Mouse (Mus musculus): Measurements from ENCODE around the gene Pax5. TPM values are rescaled to one million over a fixed set of nuclear protein-coding genes. Genes with fewer than 3 reads are reported as not detected.

Gene Pax5
- polyA plus RNA-seq, 1 experiment from 2014 or later = 0.71 TPM

- Histone ChIP-seq H3K9me3 (no peaks in the 10 kb centered on the region), H3K4me3 (no peak overlapping the region), H3K4me1 (0 out of 2 replicates have a peak, but pooled peaks cover under 1% of the 10 kb centered on the region), H3K36me3 (replicated peaks) (no peaks in the 10 kb centered on the region), H3K27ac (no peak overlapping the region), H3K27me3 (ENCODE audit: poor library complexity, severe bottlenecking) (peaks cover 13% of the 10 kb centered on the region; the same call in 1 of the 2 replicates)
- no peak for DNase-seq (ENCODE audit: extremely low spot score, low spot score)
- 97% methylated on average over 2 of the region's 2 CpGs for WGBS
These were observed 166.4 kb downstream of the Pax5 start for GRCm38 (mm10) chr4:44543880-44544279.

- H3K27me3 ChIP-seq (ENCODE audit: poor library complexity, severe bottlenecking) = peaks cover 24% of the 10 kb centered on the region
- H3K27ac ChIP-seq = no peak overlapping the region
- no peaks in the 10 kb centered on the region for H3K9me3 ChIP-seq
- 84% methylated on average over 3 of the region's 3 CpGs for WGBS
- H3K36me3 ChIP-seq (replicated peaks) = no peaks in the 10 kb centered on the region
- peaks cover 8% of the 10 kb centered on the region for H3K4me1 ChIP-seq
- H3K4me3 ChIP-seq = no peak overlapping the region
- DNase-seq (ENCODE audit: extremely low spot score, low spot score) = no peak
These were observed 168.2 kb downstream of the Pax5 start for GRCm38 (mm10) chr4:44542101-44542500.

GRCm38 (mm10) chr4:44538488-44538887, 171.8 kb downstream of the Pax5 start:
- no peaks in the 10 kb centered on the region for H3K9me3 ChIP-seq
- H3K4me1 ChIP-seq = peaks cover 14% of the 10 kb centered on the region
- 60% methylated on average over 5 of the region's 5 CpGs for WGBS
- no peaks in the 10 kb centered on the region for H3K36me3 ChIP-seq (replicated peaks)
- no peak overlapping the region for H3K27ac ChIP-seq
- no peak overlapping the region for H3K4me3 ChIP-seq
- no peak for DNase-seq (ENCODE audit: extremely low spot score, low spot score)
- H3K27me3 ChIP-seq (ENCODE audit: poor library complexity, severe bottlenecking) = peaks cover 19% of the 10 kb centered on the region; the same call in 1 of the 2 replicates

GRCm38 (mm10) chr4:44536794-44537193, 173.5 kb downstream of the Pax5 start:
- no peaks in the 10 kb centered on the region for H3K36me3 ChIP-seq (replicated peaks)
- no peaks in the 10 kb centered on the region for H3K9me3 ChIP-seq
- H3K27ac ChIP-seq = no peak overlapping the region
- 88% methylated on average over 4 of the region's 4 CpGs for WGBS
- DNase-seq (ENCODE audit: extremely low spot score, low spot score) = no peak
- H3K27me3 ChIP-seq (ENCODE audit: poor library complexity, severe bottlenecking) = peaks cover 30% of the 10 kb centered on the region; the same call in 1 of the 2 replicates
- peaks cover 21% of the 10 kb centered on the region for H3K4me1 ChIP-seq
- H3K4me3 ChIP-seq = no peak overlapping the region

GRCm38 (mm10) chr4:44535646-44536045, 174.6 kb downstream of the Pax5 start:
- Histone ChIP-seq H3K27ac (no peak overlapping the region), H3K4me3 (no peak overlapping the region), H3K36me3 (replicated peaks) (no peaks in the 10 kb centered on the region), H3K4me1 (peaks cover 24% of the 10 kb centered on the region), H3K27me3 (ENCODE audit: poor library complexity, severe bottlenecking) (peaks cover 39% of the 10 kb centered on the region), H3K9me3 (no peaks in the 10 kb centered on the region)
- no peak for DNase-seq (ENCODE audit: extremely low spot score, low spot score)
- WGBS = 88% methylated on average over 4 of the region's 4 CpGs

GRCm38 (mm10) chr4:44533286-44533685, 177.0 kb downstream of the Pax5 start:
- H3K27me3 ChIP-seq (ENCODE audit: poor library complexity, severe bottlenecking) = peaks cover 55% of the 10 kb centered on the region
- 72% methylated on average over 5 of the region's 5 CpGs for WGBS
- no peak for DNase-seq (ENCODE audit: extremely low spot score, low spot score)
- H3K4me1 ChIP-seq = peaks cover 27% of the 10 kb centered on the region
- H3K4me3 ChIP-seq = no peak overlapping the region
- H3K9me3 ChIP-seq = no peaks in the 10 kb centered on the region
- H3K36me3 ChIP-seq (replicated peaks) = no peaks in the 10 kb centered on the region
- H3K27ac ChIP-seq = no peak overlapping the region

GRCm38 (mm10) chr4:44532731-44533130, 177.6 kb downstream of the Pax5 start:
- Histone ChIP-seq H3K4me1 (peaks cover 25% of the 10 kb centered on the region), H3K36me3 (replicated peaks) (no peaks in the 10 kb centered on the region), H3K4me3 (no peak overlapping the region), H3K9me3 (no peaks in the 10 kb centered on the region), H3K27me3 (ENCODE audit: poor library complexity, severe bottlenecking) (peaks cover 56% of the 10 kb centered on the region), H3K27ac (no peak overlapping the region)
- no peak for DNase-seq (ENCODE audit: extremely low spot score, low spot score)
- WGBS = 79% methylated on average over 5 of the region's 5 CpGs

- no peaks in the 10 kb centered on the region for H3K36me3 ChIP-seq (replicated peaks)
- 83% methylated on average over 3 of the region's 3 CpGs for WGBS
- H3K4me1 ChIP-seq = peaks cover 16% of the 10 kb centered on the region
- H3K4me3 ChIP-seq = no peak overlapping the region
- H3K27ac ChIP-seq = no peak overlapping the region
- no peak for DNase-seq (ENCODE audit: extremely low spot score, low spot score)
- peaks cover 92% of the 10 kb centered on the region for H3K27me3 ChIP-seq (ENCODE audit: poor library complexity, severe bottlenecking)
- H3K9me3 ChIP-seq = no peaks in the 10 kb centered on the region
These were observed 185.0 kb downstream of the Pax5 start for GRCm38 (mm10) chr4:44525336-44525735.

- Histone ChIP-seq H3K4me1 (peaks cover 23% of the 10 kb centered on the region), H3K4me3 (no peak overlapping the region), H3K9me3 (no peaks in the 10 kb centered on the region), H3K36me3 (replicated peaks) (no peaks in the 10 kb centered on the region), H3K27me3 (ENCODE audit: poor library complexity, severe bottlenecking) (peaks cover 94% of the 10 kb centered on the region), H3K27ac (no peak overlapping the region)
- 34% methylated on average over 11 of the region's 11 CpGs for WGBS
- peak; percentile 65 for DNase-seq (ENCODE audit: extremely low spot score, low spot score)
These were observed 191.4 kb downstream of the Pax5 start for GRCm38 (mm10) chr4:44518923-44519322.

- H3K4me3 ChIP-seq = no peak overlapping the region
- H3K9me3 ChIP-seq = no peaks in the 10 kb centered on the region
- H3K27ac ChIP-seq = no peak overlapping the region
- WGBS = 93% methylated on average over 4 of the region's 4 CpGs
- H3K27me3 ChIP-seq (ENCODE audit: poor library complexity, severe bottlenecking) = peaks cover 95% of the 10 kb centered on the region
- H3K36me3 ChIP-seq (replicated peaks) = no peaks in the 10 kb centered on the region
- peaks cover 20% of the 10 kb centered on the region for H3K4me1 ChIP-seq
- no peak for DNase-seq (ENCODE audit: extremely low spot score, low spot score)
These were observed 196.3 kb downstream of the Pax5 start for GRCm38 (mm10) chr4:44513981-44514380.

- Histone ChIP-seq H3K36me3 (replicated peaks) (no peaks in the 10 kb centered on the region), H3K27me3 (ENCODE audit: poor library complexity, severe bottlenecking) (peaks cover 100% of the 10 kb centered on the region), H3K4me3 (no peak overlapping the region), H3K9me3 (no peaks in the 10 kb centered on the region), H3K27ac (no peak overlapping the region), H3K4me1 (peaks cover 17% of the 10 kb centered on the region)
- DNase-seq (ENCODE audit: extremely low spot score, low spot score) = peak; percentile 65
- WGBS = 17% methylated on average over 7 of the region's 7 CpGs
These were observed 198.6 kb downstream of the Pax5 start for GRCm38 (mm10) chr4:44511682-44512081.

GRCm38 (mm10) chr4:44508386-44509226, 201.7 kb downstream of the Pax5 start:
- 43% methylated on average over 25 of the region's 25 CpGs for WGBS
- H3K27me3 ChIP-seq (ENCODE audit: poor library complexity, severe bottlenecking) = peaks cover 80% of the 10 kb centered on the region
- H3K4me1 ChIP-seq = peaks cover 17% of the 10 kb centered on the region
- no peak overlapping the region for H3K27ac ChIP-seq
- no peaks in the 10 kb centered on the region for H3K36me3 ChIP-seq (replicated peaks)
- H3K4me3 ChIP-seq = no peak overlapping the region
- DNase-seq (ENCODE audit: extremely low spot score, low spot score) = no peak
- no peaks in the 10 kb centered on the region for H3K9me3 ChIP-seq

GRCm38 (mm10) chr4:44507861-44508260, 202.4 kb downstream of the Pax5 start:
- WGBS = 67% methylated on average over 14 of the region's 14 CpGs

More at GRCm38 (mm10) chr4:44507861-44508260, 202.4 kb downstream of the Pax5 start:
- peaks cover 73% of the 10 kb centered on the region for H3K27me3 ChIP-seq (ENCODE audit: poor library complexity, severe bottlenecking)
- H3K4me3 ChIP-seq = no peak overlapping the region
- no peaks in the 10 kb centered on the region for H3K9me3 ChIP-seq
- H3K27ac ChIP-seq = no peak overlapping the region
- peaks cover 17% of the 10 kb centered on the region for H3K4me1 ChIP-seq
- no peaks in the 10 kb centered on the region for H3K36me3 ChIP-seq (replicated peaks)
- no peak for DNase-seq (ENCODE audit: extremely low spot score, low spot score)
